Mouse (Mus musculus) thymus, postnatal 0 days (tissue): ENCODE data around the gene Sowahb. TPM values are rescaled to one million over a fixed set of nuclear protein-coding genes. Genes with fewer than 3 reads are reported as not detected.
"Not testable (repeated sequence)": the region's sequence is repeated elsewhere in the genome, so short reads cannot be mapped to it uniquely, and the experiment has no call there.

Experiments used
- DNase-seq: peaks from one replicate; pipeline ENCODE4 v3.0.0-alpha.2; 2015; ENCODE audit warnings: low spot score
- polyA plus RNA-seq: library from polyadenylated mRNA; unstranded; fragments of >200 nt; fragmentation: Nextera tagmentation; extraction: Ambion mirVana; gene quantifications from 2 replicates; pipeline ENCODE4 v1.2.1, GENCODE M21; 2015

The Sowahb gene
- polyA plus RNA-seq, 1 experiment from 2014 or later, result 0.35 TPM

- DNase-seq, result no peak
These were observed 886 bp downstream of the Sowahb start for GRCm38 (mm10) chr5:93043688-93044583.

DNA sequence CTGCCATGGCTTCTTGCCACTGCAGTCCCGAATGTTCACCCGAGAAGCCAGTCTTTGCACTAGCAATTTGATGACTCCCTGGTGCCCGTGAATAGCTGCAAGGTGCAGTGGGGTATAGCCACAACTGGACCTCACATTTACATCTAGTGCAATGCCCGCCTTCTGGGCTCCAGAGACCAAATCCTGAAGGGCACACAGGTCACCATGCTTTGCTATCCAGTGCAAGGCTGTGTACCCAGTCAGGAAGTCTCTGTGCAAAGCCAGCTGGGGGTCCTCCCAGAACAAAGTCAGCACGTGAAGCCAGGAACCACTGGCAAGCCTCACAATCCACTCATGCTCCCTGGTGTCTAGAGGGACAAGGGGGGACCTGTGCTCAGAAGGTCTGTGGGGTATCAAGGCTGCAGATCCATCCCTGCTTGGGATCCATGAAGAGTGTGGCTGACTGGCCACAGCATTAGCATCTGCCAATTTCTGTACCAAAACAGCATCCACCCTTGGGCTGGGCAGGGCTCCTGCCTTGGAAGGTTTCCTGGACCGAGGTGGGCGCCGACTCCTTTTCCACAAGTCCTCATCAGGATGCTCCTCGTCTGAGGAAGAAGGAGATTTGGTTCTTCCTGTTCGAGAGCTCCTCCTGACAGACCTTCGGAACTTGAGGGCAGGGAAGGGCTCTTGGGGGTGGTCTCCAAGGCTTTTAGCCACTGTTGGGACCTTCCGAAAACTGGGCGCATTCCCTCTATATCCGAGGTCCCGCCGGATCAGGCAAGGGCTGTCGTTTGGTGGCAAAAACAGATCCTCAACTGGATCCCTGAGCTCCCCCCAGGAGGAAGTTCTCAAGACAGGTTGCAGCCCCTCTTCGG, 1.8 kb downstream of the Sowahb start:
- DNase-seq, result no peak

GRCm38 (mm10) chr5:93042031-93042430, 2.8 kb downstream of the Sowahb start:
- no peak for DNase-seq

GRCm38 (mm10) chr5:93041276-93041675, 3.5 kb downstream of the Sowahb start:
- DNase-seq, result no peak

DNA sequence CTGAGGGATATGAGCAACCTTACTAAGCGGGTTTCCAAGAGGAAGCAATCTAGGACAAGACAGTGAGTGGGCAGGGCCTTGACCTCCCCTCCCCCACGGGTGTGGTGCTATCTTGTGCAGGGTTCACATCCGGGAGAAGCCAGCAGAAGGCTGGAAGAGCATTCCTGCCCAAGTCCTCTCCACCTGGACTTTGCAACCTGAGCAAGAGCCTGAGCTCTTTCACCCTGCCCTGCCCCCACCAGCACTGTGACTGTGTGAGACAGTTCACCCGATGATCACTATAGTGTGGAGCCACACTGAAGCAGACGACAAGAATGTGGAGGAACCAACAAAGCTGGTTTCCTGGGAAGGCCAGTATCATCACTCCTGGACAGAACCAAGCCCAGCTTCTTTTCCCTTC, 4.7 kb downstream of the Sowahb start:
- no peak for DNase-seq

DNA sequence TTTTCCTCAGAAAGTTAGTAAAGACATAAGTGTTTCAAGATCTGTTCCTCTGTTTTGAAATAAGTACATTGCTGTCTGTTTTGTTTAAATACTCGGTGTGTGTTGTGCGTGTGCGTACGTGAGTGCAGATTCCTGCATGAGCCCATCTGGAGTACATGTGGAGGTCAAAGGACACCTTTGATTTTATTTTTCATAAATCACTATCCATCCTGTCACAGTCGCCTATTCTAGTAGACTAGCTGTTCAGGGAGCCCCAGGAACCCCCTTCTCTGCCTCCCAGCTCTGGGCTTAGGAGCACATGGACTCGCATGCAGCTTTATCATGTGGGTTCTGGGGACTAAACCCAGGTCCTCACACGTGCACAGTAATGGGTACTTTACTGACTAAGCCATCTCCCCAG, 8.6 kb downstream of the Sowahb start:
- DNase-seq, result no peak

DNA sequence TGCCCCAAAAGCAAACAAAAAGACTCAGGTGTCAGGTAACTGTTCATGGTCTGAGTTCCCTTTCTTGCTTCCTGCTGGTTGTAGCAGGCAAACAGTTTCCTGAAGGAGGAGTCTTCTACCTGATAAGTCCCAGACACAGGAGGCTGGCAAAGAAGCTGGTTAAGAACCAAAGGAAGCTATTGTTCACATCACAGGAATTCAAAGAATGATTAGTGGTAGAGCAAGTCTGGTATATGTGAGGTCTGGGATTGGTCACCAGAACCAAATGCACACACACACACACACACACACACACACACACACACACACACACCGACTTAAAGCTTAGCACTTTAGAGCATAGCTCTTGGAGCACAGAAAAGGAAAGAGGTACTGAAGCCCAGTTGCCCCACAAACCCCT, 9.5 kb downstream of the Sowahb start:
- no peak for DNase-seq

DNA sequence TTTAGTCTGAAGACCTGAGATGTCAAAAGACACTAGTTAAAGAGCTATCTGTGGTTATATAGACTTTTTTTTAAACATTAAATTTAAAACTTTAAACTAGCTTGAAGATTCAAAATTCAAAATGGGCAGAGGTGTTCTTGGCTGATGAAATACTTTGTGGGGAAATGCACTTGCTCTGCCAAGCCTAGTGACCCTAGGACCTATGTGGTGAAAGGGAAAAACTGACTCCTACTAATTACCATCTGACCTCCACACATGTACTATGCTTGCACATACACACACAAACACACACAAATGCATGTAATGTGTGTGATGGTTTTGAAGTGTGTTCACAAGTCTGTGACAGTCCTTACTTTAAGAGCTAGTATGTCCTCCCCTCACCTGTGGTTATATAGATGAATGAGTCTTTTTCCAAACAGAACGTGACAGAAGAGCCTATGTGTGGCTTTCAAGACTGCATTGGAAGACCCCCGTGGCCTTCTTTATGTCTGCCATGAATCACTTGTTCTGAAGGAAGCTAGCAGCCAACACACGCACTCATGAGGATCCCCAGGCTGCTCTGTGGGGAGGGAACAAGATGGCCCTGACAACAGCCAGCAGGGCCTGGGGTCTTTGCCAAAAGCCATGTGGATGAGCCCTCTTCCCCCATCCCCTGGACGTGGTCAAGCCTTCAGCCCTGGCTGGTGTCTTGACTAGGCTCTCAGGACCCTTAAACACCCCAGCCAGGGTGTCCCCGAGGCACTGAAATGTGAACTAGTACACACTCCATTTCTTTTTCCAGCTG, 11.5 kb downstream of the Sowahb start:
- no peak for DNase-seq

GRCm38 (mm10) chr5:93032621-93033020, 12.2 kb downstream of the Sowahb start:
- no peak for DNase-seq

GRCm38 (mm10) chr5:93030869-93031268, 14.0 kb downstream of the Sowahb start:
- no peak for DNase-seq

- no peak for DNase-seq
These were observed 14.4 kb downstream of the Sowahb start for GRCm38 (mm10) chr5:93030411-93030810.

- DNase-seq, result no peak
These were observed 17.6 kb downstream of the Sowahb start for GRCm38 (mm10) chr5:93027120-93027675.

DNA sequence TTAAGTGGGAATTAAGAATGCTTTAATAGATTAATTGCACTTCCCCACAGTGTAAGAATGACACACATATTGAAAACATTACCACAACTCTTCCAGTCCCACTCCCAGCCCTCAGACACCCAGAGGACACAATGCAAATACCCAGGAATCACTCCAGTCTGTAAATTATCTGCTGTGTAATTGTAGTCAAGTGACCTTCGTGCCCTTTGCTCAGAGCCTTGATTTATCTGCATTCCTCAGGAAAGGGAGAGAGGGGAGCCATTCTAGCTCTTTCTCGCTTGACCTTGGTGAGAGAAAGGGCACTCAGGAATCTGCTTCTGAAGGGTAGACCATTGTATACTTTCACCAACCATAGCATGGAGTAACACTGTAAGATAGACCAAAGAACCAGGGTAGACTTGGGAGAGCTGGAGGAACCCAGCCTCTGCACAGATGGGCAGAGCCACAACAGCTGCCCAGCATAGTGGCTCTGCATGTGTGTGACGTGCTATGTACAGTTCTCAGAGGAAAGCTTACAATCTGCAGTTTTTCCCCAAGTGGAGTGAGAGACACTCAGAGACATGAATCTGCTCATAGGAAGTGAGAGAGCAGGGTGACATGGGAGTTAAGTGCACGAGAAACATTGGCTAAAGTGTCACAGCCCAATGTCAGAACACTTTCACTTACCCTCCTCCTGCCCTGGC, 18.2 kb downstream of the Sowahb start:
- DNase-seq, result no peak

- DNase-seq, result no peak
These were observed 20.0 kb downstream of the Sowahb start for GRCm38 (mm10) chr5:93024754-93025280.

GRCm38 (mm10) chr5:93022126-93022797, 22.6 kb downstream of the Sowahb start:
- DNase-seq, result no peak

- DNase-seq, result no peak
These were observed 24.7 kb downstream of the Sowahb start for GRCm38 (mm10) chr5:93020024-93020666.

DNA sequence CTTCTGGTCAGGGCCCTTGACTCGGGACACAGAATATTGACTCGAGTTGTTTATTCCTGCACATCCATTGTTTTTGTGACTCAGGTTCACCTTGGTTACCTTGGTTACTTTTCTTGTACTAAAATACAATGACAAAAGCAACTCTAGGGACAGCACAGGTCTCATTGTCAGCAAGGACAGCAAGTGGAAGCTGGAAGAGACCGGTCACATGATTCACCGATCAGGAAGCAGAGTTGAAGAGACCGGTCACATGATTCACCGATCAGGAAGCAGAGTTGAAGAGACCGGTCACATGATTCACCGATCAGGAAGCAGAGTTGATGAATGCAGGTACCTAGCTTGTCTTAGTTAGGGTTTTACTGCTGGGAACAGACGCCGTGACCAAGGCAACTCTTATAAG, 25.6 kb downstream of the Sowahb start:
- not testable (repeated sequence) for DNase-seq

DNA sequence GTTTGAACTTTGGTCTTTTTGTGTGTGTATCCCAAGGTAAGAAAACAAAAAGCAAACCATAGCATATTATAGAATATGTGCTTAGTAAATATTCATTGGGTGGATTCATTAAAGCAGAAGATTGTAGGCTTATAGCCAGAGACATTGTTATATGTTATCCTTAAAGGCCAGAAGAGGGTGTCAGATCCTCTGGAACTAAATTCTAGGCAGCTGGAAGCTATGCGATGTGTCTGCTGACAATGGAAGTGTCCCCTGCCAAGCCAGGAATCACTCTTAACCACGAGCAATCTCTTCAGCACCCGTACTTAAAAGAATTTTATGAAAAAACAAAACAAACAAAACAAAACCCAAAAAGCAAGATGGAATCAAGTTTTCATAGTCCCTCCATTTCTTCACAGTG, 27.1 kb downstream of the Sowahb start:
- no peak for DNase-seq

DNA sequence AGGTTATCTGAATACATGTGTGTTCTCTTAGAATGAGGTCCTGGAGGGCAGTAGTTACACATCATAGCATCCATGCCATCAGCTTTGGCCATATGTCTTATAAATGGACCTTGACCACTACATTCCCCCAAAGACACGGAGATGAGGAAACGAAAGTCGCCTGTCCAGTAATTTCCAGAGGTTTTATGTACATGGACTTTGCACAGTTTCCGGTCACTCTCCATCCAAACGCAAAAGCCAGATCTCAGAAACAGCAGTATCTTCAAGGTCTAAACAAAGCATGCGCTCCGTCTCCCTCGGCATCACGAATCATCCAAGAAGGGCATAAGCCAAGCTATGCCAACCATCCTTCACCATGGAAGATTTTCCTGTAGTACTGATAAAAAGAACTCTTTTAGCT, 36.6 kb downstream of the Sowahb start:
- DNase-seq, result no peak
